Mouse (Mus musculus): ENCODE measurements around the gene Cdh26.

DNA sequence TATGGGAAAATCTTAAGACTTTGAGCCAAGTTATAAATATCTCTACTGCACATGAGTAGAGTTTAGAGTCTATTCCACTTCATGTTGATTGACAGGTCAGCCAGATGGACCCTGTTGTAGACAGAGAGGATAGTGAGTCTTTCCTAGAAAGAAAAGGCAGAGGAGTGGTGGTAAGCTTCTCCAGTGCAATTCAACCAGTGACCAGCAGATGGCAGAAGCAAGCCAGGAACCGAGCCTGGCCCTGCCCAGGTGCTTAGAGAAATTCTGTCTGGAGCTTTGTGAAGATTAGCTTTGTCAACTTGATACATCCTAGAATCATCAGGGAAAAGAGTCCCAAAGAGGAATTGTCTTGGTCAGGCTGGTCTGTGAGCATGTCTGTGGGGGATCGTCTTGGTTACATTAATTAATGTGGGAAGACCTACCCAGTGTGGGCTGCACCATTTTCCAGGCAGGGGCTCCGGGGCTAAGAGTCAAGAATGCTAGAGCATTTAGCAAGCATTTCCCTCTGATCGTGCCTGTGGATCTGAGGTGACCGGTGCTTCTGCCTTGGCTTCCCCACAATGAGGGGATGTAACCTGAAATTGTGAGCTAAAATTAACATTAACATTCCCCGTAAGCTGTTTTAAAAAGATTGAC lies 77.2 kb downstream of the Cdh26 start:
- TF ChIP-seq CTCF (IDR thresholded peaks at IDR 0.05; ENCODE audit: borderline replicate concordance, insufficient read depth, low read length) (peak; percentile 74), POLR2A (IDR thresholded peaks at IDR 0.05; ENCODE audit: low read depth, low read length) (no peak)

All from embryonic fibroblast, embryonic 13.5 days (primary cell).